Mouse (Mus musculus): ENCODE measurements around the gene Tmigd3. TPM values are rescaled to one million over a fixed set of nuclear protein-coding genes. Genes with fewer than 3 reads are reported as not detected.
"Not testable (repeated sequence)": the region's sequence is repeated elsewhere in the genome, so short reads cannot be mapped to it uniquely, and the experiment has no call there.

The Tmigd3 gene
- polyA plus RNA-seq, 1 experiment from 2014 or later, result 0.33 TPM

DNA sequence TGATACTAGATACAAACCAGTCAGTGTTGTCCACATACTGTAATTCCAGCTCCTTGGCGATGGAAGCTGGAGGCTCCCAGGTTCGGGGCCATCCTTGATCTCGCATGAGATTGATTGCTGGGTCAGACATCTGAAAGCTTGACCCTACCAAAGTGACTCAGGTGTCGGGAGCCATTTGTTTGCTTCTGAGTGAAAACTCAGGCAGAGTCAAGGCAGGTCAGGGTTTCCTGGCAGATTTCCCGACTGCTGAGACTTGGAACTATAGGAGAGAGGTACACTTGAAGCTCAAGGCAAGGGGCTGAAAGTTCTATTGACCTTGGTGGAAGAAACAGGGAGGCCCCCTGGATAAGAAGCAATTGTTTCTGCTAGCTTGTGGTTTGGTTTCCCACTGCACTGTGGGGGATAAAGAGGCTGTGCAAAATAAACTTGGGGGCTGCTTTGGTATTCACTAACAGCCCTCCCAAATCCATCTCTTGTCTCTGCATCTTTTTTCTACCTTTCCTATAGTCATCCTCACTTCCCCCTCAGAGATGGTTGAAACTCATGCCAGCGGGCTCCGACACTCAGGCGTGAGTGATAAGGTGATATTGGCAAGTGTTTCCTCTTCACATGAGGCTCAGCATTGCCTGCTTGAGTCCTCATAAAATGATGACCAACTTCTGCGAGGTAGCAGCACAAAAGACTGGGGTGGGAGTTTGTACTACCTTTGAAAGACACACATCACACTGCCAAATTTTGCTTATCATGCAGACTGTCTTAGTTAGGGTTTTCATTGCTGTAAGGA is 41.6 kb downstream of the Tmigd3 start:
- no peaks in the 10 kb centered on the region for H3K36me3 ChIP-seq (ENCODE audit: control insufficient read depth, insufficient read depth, low read length)
- peaks cover 30% of the 10 kb centered on the region for H3K4me1 ChIP-seq (ENCODE audit: control insufficient read depth, insufficient read depth, low read length)
- ATAC-seq (replicated peaks; ENCODE audit: insufficient number of reproducible peaks, low FRiP score, low TSS enrichment), result no peak
- no peak overlapping the region for H3K4me3 ChIP-seq (ENCODE audit: low read depth, low read length)
- no peak overlapping the region for H3K27ac ChIP-seq (ENCODE audit: low read depth, low read length)
- WGBS (ENCODE audit: insufficient replicate concordance), result 55% methylated on average over 9 of the region's 9 CpGs
- H3K9me3 ChIP-seq (replicated peaks; ENCODE audit: control insufficient read depth, low read length), result no peaks in the 10 kb centered on the region
- no peak overlapping the region for H3K4me2 ChIP-seq
- no peaks in the 10 kb centered on the region for H3K27me3 ChIP-seq (ENCODE audit: control insufficient read depth, insufficient read depth, low read length)
- H3K9ac ChIP-seq (ENCODE audit: low read depth, low read length), result no peak overlapping the region

DNA sequence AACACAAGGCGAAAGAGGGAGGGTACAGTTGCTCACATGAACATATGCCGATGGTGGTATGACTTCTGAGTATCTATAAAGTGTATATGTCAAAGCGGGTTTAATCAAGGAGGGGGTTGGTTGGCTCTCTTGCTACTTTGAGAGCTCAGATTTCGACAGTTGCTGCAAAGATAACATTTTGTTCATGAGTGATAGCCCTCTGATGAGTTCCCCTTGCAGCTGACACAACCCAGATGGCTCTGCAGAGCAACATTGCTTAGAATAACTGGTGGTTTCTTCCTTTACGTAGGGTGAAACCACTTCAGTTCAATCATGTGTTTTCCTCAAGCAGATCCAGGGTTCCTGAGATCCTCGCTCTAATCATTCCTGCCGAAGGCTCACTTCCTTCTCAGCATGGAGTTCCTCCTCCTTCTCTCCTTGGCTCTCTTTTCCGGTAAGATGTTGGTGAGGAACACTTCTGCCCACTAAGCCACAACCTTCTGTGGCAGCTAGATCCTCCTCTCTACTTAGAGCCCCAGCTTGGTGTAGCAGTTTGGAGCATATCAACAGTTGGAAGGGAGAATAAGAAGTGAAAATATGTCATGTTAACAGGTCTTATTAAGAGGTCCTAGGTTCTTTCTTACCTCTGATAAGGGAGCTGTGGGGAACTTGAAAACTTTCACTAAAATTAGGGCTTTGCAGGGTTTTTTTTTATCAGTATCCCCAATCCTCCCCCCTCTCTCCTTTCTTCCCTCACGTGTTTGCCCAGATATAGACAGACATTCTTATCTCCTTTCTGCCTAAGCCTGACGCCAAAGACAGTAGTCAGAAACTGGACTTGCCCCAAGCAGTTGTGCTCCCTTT is 43.4 kb downstream of the Tmigd3 start:
- Histone ChIP-seq H3K4me2 (peak overlapping the region; percentile 9), H3K27ac (ENCODE audit: low read depth, low read length) (peak overlapping the region; percentile 18)
- no peak for ATAC-seq (replicated peaks; ENCODE audit: insufficient number of reproducible peaks, low FRiP score, low TSS enrichment)

DNA sequence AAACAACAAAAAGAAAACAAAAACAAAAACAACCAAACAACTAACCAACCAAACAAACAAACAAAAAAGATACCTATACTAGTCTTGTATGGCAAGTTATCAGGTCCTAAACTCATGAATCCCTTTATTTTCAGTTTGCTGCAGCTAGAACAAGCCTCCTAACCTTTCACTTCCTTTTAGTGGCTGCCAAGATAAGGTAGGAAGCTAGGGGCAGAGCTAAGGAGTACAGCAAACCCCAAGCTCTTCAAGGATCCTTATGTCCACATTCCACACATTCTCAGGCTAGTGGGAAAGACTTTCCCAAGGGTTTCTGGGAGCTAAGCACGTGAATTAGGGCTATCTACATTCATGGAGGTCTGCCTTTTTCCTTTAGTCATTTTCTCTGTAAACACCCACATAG is 44.6 kb downstream of the Tmigd3 start:
- Histone ChIP-seq H3K9me3 (replicated peaks; ENCODE audit: control insufficient read depth, low read length) (no peaks in the 10 kb centered on the region), H3K4me3 (ENCODE audit: low read depth, low read length) (no peak overlapping the region), H3K27ac (ENCODE audit: low read depth, low read length) (no peak overlapping the region), H3K9ac (ENCODE audit: low read depth, low read length) (no peak overlapping the region), H3K27me3 (ENCODE audit: control insufficient read depth, insufficient read depth, low read length) (no peaks in the 10 kb centered on the region), H3K4me1 (ENCODE audit: control insufficient read depth, insufficient read depth, low read length) (peaks cover 23% of the 10 kb centered on the region), H3K36me3 (ENCODE audit: control insufficient read depth, insufficient read depth, low read length) (no peaks in the 10 kb centered on the region), H3K4me2 (no peak overlapping the region)
- no peak; the same call in 1 of the 2 replicates for ATAC-seq (replicated peaks; ENCODE audit: insufficient number of reproducible peaks, low FRiP score, low TSS enrichment)
- WGBS (ENCODE audit: insufficient replicate concordance), result 21% methylated on average over 1 of the region's 1 CpGs

More for the DNA sequence above, 43.4 kb downstream of the Tmigd3 start:
- Histone ChIP-seq H3K27me3 (ENCODE audit: control insufficient read depth, insufficient read depth, low read length) (no peaks in the 10 kb centered on the region), H3K4me3 (ENCODE audit: low read depth, low read length) (no peak overlapping the region), H3K9ac (ENCODE audit: low read depth, low read length) (no peak overlapping the region), H3K4me1 (ENCODE audit: control insufficient read depth, insufficient read depth, low read length) (peaks cover 23% of the 10 kb centered on the region), H3K36me3 (ENCODE audit: control insufficient read depth, insufficient read depth, low read length) (no peaks in the 10 kb centered on the region), H3K9me3 (replicated peaks; ENCODE audit: control insufficient read depth, low read length) (no peaks in the 10 kb centered on the region)
- WGBS (ENCODE audit: insufficient replicate concordance), result 16% methylated on average over 10 of the region's 10 CpGs

DNA sequence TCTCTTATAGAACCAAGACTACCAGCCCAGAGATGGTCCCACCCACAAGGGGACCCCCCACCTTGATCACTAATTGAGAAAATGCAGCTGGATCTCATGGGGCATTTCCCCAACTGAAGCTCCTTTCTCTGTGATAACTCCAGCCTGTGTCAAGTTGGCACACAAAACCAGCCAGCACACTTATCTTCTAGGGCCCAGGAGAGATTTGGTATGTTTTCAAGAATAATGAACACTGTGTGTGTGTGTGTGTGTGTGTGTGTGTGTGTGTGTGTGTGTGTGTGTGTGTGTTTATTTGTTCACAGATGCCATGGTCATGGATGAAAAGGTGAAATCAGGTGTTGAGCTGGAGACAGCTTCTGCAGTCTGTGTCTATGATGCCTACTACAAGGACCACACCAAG is 45.8 kb downstream of the Tmigd3 start:
- not testable (repeated sequence) for H3K36me3 ChIP-seq (ENCODE audit: control insufficient read depth, insufficient read depth, low read length); H3K27ac ChIP-seq (ENCODE audit: low read depth, low read length); H3K4me3 ChIP-seq (ENCODE audit: low read depth, low read length); H3K4me2 ChIP-seq; H3K9me3 ChIP-seq (replicated peaks; ENCODE audit: control insufficient read depth, low read length); H3K9ac ChIP-seq (ENCODE audit: low read depth, low read length); H3K27me3 ChIP-seq (ENCODE audit: control insufficient read depth, insufficient read depth, low read length); ATAC-seq (replicated peaks; ENCODE audit: insufficient number of reproducible peaks, low FRiP score, low TSS enrichment)
- H3K4me1 ChIP-seq (ENCODE audit: control insufficient read depth, insufficient read depth, low read length), result peaks cover 20% of the 10 kb centered on the region

DNA sequence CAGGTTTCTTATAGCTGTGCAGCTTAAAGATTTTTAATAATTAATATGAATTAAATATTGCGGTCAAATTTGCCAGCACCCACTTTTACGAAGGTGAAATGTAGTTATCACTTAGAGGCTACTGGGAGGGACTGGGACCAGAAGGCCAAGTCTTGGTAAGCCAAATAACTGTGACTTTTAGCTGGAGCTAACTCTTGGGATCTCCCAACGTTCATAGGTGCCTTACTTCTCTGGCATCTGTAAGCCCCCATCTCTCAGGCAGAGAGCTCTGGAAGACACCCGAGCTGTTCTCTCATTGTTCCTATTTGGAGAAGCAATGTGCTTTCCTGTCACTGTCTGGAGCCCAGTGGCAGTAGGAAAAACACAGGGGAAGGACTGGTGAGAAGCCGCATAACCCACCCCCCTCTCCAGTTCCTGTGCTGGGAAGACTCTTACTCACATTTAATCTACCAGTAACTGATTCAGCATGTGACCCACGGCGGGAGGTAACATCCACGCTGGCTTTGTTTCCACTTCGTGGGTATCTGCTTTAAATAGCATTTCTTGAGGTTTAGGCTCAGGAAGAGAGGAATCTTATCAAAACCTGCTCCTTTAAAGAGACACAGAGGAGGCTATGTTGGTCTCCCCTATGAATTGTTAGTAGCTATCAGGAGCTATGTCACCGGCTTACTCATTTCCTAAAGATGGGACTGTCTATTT is 47.1 kb downstream of the Tmigd3 start:
- Histone ChIP-seq H3K9ac (ENCODE audit: low read depth, low read length) (no peak overlapping the region), H3K4me1 (ENCODE audit: control insufficient read depth, insufficient read depth, low read length) (peaks cover 17% of the 10 kb centered on the region), H3K4me3 (ENCODE audit: low read depth, low read length) (no peak overlapping the region), H3K9me3 (replicated peaks; ENCODE audit: control insufficient read depth, low read length) (no peaks in the 10 kb centered on the region), H3K4me2 (no peak overlapping the region), H3K27ac (ENCODE audit: low read depth, low read length) (peak overlapping the region; percentile 13; the same call in 1 of the 2 replicates), H3K27me3 (ENCODE audit: control insufficient read depth, insufficient read depth, low read length) (no peaks in the 10 kb centered on the region), H3K36me3 (ENCODE audit: control insufficient read depth, insufficient read depth, low read length) (no peaks in the 10 kb centered on the region)
- 37% methylated on average over 10 of the region's 10 CpGs for WGBS (ENCODE audit: insufficient replicate concordance)
- no peak for ATAC-seq (replicated peaks; ENCODE audit: insufficient number of reproducible peaks, low FRiP score, low TSS enrichment)

DNA sequence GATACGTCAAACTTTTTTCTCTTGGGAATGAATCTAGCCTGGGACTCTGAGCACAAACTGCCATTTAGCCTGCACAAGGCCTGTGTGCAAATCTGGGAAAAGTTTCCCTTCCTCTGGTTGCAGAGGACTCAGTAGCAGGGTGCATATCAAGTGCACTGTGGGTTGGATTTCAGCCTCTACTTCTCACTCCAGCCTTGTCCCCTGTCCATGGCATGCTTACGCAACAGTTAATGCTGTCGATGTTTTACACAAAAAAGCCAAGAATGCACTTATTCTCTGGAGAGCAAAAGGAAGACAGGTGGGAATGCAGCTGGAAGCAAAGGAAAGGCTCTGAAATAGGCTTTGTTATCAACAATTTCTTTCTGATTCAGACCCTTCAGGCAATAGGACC is 47.6 kb downstream of the Tmigd3 start:
- WGBS (ENCODE audit: insufficient replicate concordance), result 59% methylated on average over 3 of the region's 3 CpGs

DNA sequence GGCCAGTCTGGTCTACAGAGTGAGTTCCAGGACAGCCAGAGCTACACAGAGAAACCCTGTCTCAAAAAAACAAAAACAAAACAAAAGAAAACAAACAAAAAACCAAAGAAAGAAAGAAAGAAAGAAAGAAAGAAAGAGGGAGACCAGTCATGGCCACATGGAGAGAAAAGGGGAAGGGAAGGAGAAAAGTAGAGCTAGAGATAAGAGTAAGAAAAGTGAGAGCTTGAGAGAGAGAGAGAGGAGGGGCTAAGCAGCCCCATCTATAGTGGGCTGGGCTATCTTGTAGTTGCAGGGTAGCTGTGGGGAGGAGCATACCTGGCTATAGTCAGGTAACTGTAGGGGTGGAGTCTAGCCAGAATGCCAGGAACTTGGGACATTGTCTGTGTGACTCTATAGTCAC is 50.0 kb downstream of the Tmigd3 start:
- H3K27me3 ChIP-seq (ENCODE audit: control insufficient read depth, insufficient read depth, low read length); ATAC-seq (replicated peaks; ENCODE audit: insufficient number of reproducible peaks, low FRiP score, low TSS enrichment); H3K9me3 ChIP-seq (replicated peaks; ENCODE audit: control insufficient read depth, low read length); H3K4me2 ChIP-seq; H3K9ac ChIP-seq (ENCODE audit: low read depth, low read length); H3K27ac ChIP-seq (ENCODE audit: low read depth, low read length); H3K4me3 ChIP-seq (ENCODE audit: low read depth, low read length); H3K4me1 ChIP-seq (ENCODE audit: control insufficient read depth, insufficient read depth, low read length); H3K36me3 ChIP-seq (ENCODE audit: control insufficient read depth, insufficient read depth, low read length): not testable (repeated sequence)

More for the DNA sequence above, 47.6 kb downstream of the Tmigd3 start:
- no peaks in the 10 kb centered on the region for H3K36me3 ChIP-seq (ENCODE audit: control insufficient read depth, insufficient read depth, low read length)
- H3K4me1 ChIP-seq (ENCODE audit: control insufficient read depth, insufficient read depth, low read length), result peaks cover 15% of the 10 kb centered on the region
- no peak overlapping the region for H3K4me3 ChIP-seq (ENCODE audit: low read depth, low read length)
- no peaks in the 10 kb centered on the region for H3K9me3 ChIP-seq (replicated peaks; ENCODE audit: control insufficient read depth, low read length)
- no peak overlapping the region for H3K9ac ChIP-seq (ENCODE audit: low read depth, low read length)
- ATAC-seq (replicated peaks; ENCODE audit: insufficient number of reproducible peaks, low FRiP score, low TSS enrichment), result no peak
- peak overlapping the region; percentile 13; the same call in 1 of the 2 replicates for H3K27ac ChIP-seq (ENCODE audit: low read depth, low read length)
- H3K4me2 ChIP-seq, result no peak overlapping the region
- H3K27me3 ChIP-seq (ENCODE audit: control insufficient read depth, insufficient read depth, low read length), result no peaks in the 10 kb centered on the region

DNA sequence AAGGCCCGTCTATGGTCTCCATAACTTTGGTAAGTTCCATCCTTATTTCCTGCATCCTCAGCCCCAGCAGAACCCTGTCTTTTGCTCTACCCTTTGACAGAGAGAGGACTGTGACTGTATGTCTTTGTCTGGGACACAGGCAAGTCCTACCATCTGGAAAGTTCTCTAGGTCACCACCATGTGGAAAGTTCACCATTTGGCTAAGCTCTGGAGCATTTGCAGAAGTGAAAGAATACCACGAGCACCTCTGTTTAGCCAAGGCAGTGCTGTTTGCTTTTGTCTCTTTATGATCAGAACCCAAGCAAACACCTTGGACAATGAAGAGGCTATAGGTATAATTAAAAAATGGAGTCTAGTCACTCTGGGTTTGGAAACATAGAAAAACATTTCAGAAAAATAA is 51.3 kb downstream of the Tmigd3 start:
- H3K27me3 ChIP-seq (ENCODE audit: control insufficient read depth, insufficient read depth, low read length), result no peaks in the 10 kb centered on the region
- H3K4me2 ChIP-seq, result no peak overlapping the region
- H3K36me3 ChIP-seq (ENCODE audit: control insufficient read depth, insufficient read depth, low read length), result no peaks in the 10 kb centered on the region
- H3K4me1 ChIP-seq (ENCODE audit: control insufficient read depth, insufficient read depth, low read length), result no peaks in the 10 kb centered on the region; the same call in 1 of the 2 replicates
- no peak overlapping the region for H3K4me3 ChIP-seq (ENCODE audit: low read depth, low read length)
- WGBS (ENCODE audit: insufficient replicate concordance), result 81% methylated on average over 2 of the region's 2 CpGs
- no peaks in the 10 kb centered on the region for H3K9me3 ChIP-seq (replicated peaks; ENCODE audit: control insufficient read depth, low read length)
- no peak overlapping the region for H3K9ac ChIP-seq (ENCODE audit: low read depth, low read length)
- ATAC-seq (replicated peaks; ENCODE audit: insufficient number of reproducible peaks, low FRiP score, low TSS enrichment), result no peak
- H3K27ac ChIP-seq (ENCODE audit: low read depth, low read length), result no peak overlapping the region

Data from heart, embryonic 11.5 days (tissue).